Mouse (Mus musculus): ENCODE measurements around the gene Ankrd55.

Gene Ankrd55

GRCm38 (mm10) chr13:112381476-112381875 lies 93.2 kb downstream of the Ankrd55 start:
- DNase-seq (ENCODE audit: low spot score in 2 of 2): no peak

- no peak for DNase-seq (ENCODE audit: low spot score in 2 of 2)
These were observed 94.2 kb downstream of the Ankrd55 start for GRCm38 (mm10) chr13:112382457-112382856.

GRCm38 (mm10) chr13:112382956-112383355 lies 94.7 kb downstream of the Ankrd55 start:
- DNase-seq (ENCODE audit: low spot score in 2 of 2): no peak

GRCm38 (mm10) chr13:112383941-112384659 lies 95.8 kb downstream of the Ankrd55 start:
- no peak for DNase-seq (ENCODE audit: low spot score in 2 of 2)

- no peak for DNase-seq (ENCODE audit: low spot score in 2 of 2)
These were observed 96.8 kb downstream of the Ankrd55 start for GRCm38 (mm10) chr13:112385040-112385439.

- no peak for DNase-seq (ENCODE audit: low spot score in 2 of 2)
These were observed 98.3 kb downstream of the Ankrd55 start for GRCm38 (mm10) chr13:112386494-112387075.

GRCm38 (mm10) chr13:112387279-112387678 lies 99.0 kb downstream of the Ankrd55 start:
- no peak for DNase-seq (ENCODE audit: low spot score in 2 of 2)

GRCm38 (mm10) chr13:112388176-112388575 lies 99.9 kb downstream of the Ankrd55 start:
- DNase-seq (ENCODE audit: low spot score in 2 of 2): no peak

- no peak for DNase-seq (ENCODE audit: low spot score in 2 of 2)
These were observed 102.0 kb downstream of the Ankrd55 start for GRCm38 (mm10) chr13:112390206-112390605.

GRCm38 (mm10) chr13:112391354-112391753 lies 103.1 kb downstream of the Ankrd55 start:
- no peak for DNase-seq (ENCODE audit: low spot score in 2 of 2)

GRCm38 (mm10) chr13:112393356-112393755 lies 105.1 kb downstream of the Ankrd55 start:
- no peak for DNase-seq (ENCODE audit: low spot score in 2 of 2)

GRCm38 (mm10) chr13:112394271-112394670 lies 106.0 kb downstream of the Ankrd55 start:
- DNase-seq (ENCODE audit: low spot score in 2 of 2): no peak

- DNase-seq (ENCODE audit: low spot score in 2 of 2): no peak
These were observed 116.5 kb downstream of the Ankrd55 start for GRCm38 (mm10) chr13:112404723-112405122.

- DNase-seq (ENCODE audit: low spot score in 2 of 2): no peak
These were observed 116.9 kb downstream of the Ankrd55 start for GRCm38 (mm10) chr13:112405184-112405583.

- no peak for DNase-seq (ENCODE audit: low spot score in 2 of 2)
These were observed 118.4 kb downstream of the Ankrd55 start for GRCm38 (mm10) chr13:112406618-112407017.

- DNase-seq (ENCODE audit: low spot score in 2 of 2): no peak
These were observed 119.0 kb downstream of the Ankrd55 start for GRCm38 (mm10) chr13:112407181-112407700.

GRCm38 (mm10) chr13:112407776-112408490 lies 119.7 kb downstream of the Ankrd55 start:
- DNase-seq (ENCODE audit: low spot score in 2 of 2): no peak

- no peak for DNase-seq (ENCODE audit: low spot score in 2 of 2)
These were observed 120.5 kb downstream of the Ankrd55 start for GRCm38 (mm10) chr13:112408701-112409100.

- no peak for DNase-seq (ENCODE audit: low spot score in 2 of 2)
These were observed 121.1 kb downstream of the Ankrd55 start for GRCm38 (mm10) chr13:112409331-112409730.

- DNase-seq (ENCODE audit: low spot score in 2 of 2): no peak
These were observed 121.6 kb downstream of the Ankrd55 start for GRCm38 (mm10) chr13:112409851-112410250.

- no peak for DNase-seq (ENCODE audit: low spot score in 2 of 2)
These were observed 122.2 kb downstream of the Ankrd55 start for GRCm38 (mm10) chr13:112410461-112410860.

- no peak for DNase-seq (ENCODE audit: low spot score in 2 of 2)
These were observed 123.1 kb downstream of the Ankrd55 start for GRCm38 (mm10) chr13:112411216-112411822.
